Mouse (Mus musculus): Measurements from ENCODE around the gene Cep250.

- TF ChIP-seq POLR2A (IDR thresholded peaks at IDR 0.05; ENCODE audit: low read depth, low read length) (no peak), CTCF (conservative IDR thresholded peaks at IDR 0.05; ENCODE audit: insufficient read depth, insufficient read length, low read depth, low read length) (no peak)
Measured at GRCm38 (mm10) chr2:156047929-156048328, 91.7 kb downstream of the Cep250 start.

All from kidney, adult 2 months (tissue).